Mouse (Mus musculus) stomach, embryonic 14.5 days (tissue): ENCODE measurements around the gene Elovl1. TPM values are rescaled to one million over a fixed set of nuclear protein-coding genes. Genes with fewer than 3 reads are reported as not detected.

Experiments
- ATAC-seq: fragments of 200-750 bp; cut with Nextera tagmentation; 2 replicates; pipeline ENCODE4 v1.8.0; 2017; ENCODE audit warnings: low read depth, moderate TSS enrichment; ENCODE audit not compliant: insufficient number of reproducible peaks, insufficient read depth, low FRiP score
- H3K27ac ChIP-seq: fragments of 300-500 bp; sonication (generic); 2 replicates; pipeline ENCODE4 v1.5.1; 2014; ENCODE audit warnings: mild to moderate bottlenecking, low read length, moderate library complexity, mixed read lengths
- H3K27me3 ChIP-seq: fragments of 300-500 bp; sonication (generic); 2 replicates; pipeline ENCODE4 v1.6.1; 2014; ENCODE audit warnings: low read length, control low read depth, mixed read lengths; ENCODE audit not compliant: control insufficient read depth, insufficient read depth
- H3K36me3 ChIP-seq: fragments of 300-500 bp; sonication (generic); 2 replicates; pipeline ENCODE4 v1.6.1; 2014; ENCODE audit warnings: mild to moderate bottlenecking, control low read depth, low read length, moderate library complexity, mixed read lengths; ENCODE audit not compliant: control insufficient read depth, insufficient read depth
- H3K4me1 ChIP-seq: fragments of 300-500 bp; sonication (generic); 2 replicates; pipeline ENCODE4 v1.6.1; 2014; ENCODE audit warnings: low read length, control low read depth, mixed read lengths; ENCODE audit not compliant: control insufficient read depth, insufficient read depth
- H3K4me2 ChIP-seq: fragments of 300-500 bp; sonication (generic); replicated peaks from 2 replicates; pipeline ENCODE4 v1.6.1; 2014; ENCODE audit warnings: low read depth, low read length, control low read depth
- H3K4me3 ChIP-seq: fragments of 300-500 bp; sonication (generic); 2 replicates; pipeline ENCODE4 v1.5.1; 2014; ENCODE audit warnings: low read depth, low read length, control low read depth
- H3K9ac ChIP-seq: fragments of 300-500 bp; sonication (generic); replicated peaks from 2 replicates; pipeline ENCODE4 v1.6.1; 2014; ENCODE audit warnings: low read depth, mild to moderate bottlenecking, control low read depth, low read length, moderate library complexity, mixed read lengths
- H3K9me3 ChIP-seq: fragments of 300-500 bp; sonication (generic); 2 replicates; pipeline ENCODE4 v1.6.1; 2016; ENCODE audit warnings: low read depth, low read length, control low read depth; ENCODE audit not compliant: control insufficient read depth
- WGBS: fragments of 180-500 bp; shearing (Covaris S2); extraction: QIAGEN DNeasy Blood & Tissue Kit; methylation state at CpG from one replicate; pipeline ENCODE4 v1.1.7; 2014; 5-methylcytosine and 5-hydroxymethylcytosine counted together
- polyA plus RNA-seq: library from polyadenylated mRNA; unstranded; fragments of >200 nt; fragmentation: Nextera tagmentation; extraction: Ambion mirVana; gene quantifications from 2 replicates; pipeline ENCODE4 v1.2.1, GENCODE M21; 2014

The Elovl1 gene
- polyA plus RNA-seq, 1 experiment from 2014 or later: 109 TPM

- Histone ChIP-seq H3K4me2 (no peak overlapping the region), H3K9me3 (no peaks in the 10 kb centered on the region), H3K4me3 (no peak overlapping the region), H3K9ac (no peak overlapping the region), H3K36me3 (peaks cover 58% of the 10 kb centered on the region), H3K4me1 (no peaks in the 10 kb centered on the region), H3K27ac (no peak overlapping the region), H3K27me3 (no peaks in the 10 kb centered on the region)
- 84% methylated on average over 5 of the region's 5 CpGs for WGBS
- no peak for ATAC-seq
Observed at GRCm38 (mm10) chr4:118401918-118402317, 26.0 kb upstream of the Elovl1 start.

- no peak for ATAC-seq
- Histone ChIP-seq H3K36me3 (peaks cover 51% of the 10 kb centered on the region), H3K9me3 (no peaks in the 10 kb centered on the region), H3K27ac (no peak overlapping the region), H3K27me3 (no peaks in the 10 kb centered on the region), H3K9ac (no peak overlapping the region), H3K4me3 (no peak overlapping the region), H3K4me1 (no peaks in the 10 kb centered on the region), H3K4me2 (no peak overlapping the region)
- 93% methylated on average over 12 of the region's 12 CpGs for WGBS
Observed at GRCm38 (mm10) chr4:118402701-118403100, 25.2 kb upstream of the Elovl1 start.

- Histone ChIP-seq H3K36me3 (peaks cover 34% of the 10 kb centered on the region), H3K27me3 (no peaks in the 10 kb centered on the region), H3K4me1 (peaks cover 10% of the 10 kb centered on the region), H3K9me3 (no peaks in the 10 kb centered on the region), H3K4me2 (peak within 1 kb of the TSS; percentile 80), H3K9ac (peak within 1 kb of the TSS; percentile 76), H3K27ac (peak within 1 kb of the TSS; percentile 66; the same call in 1 of the 2 replicates), H3K4me3 (peak within 1 kb of the TSS; percentile 83)
- ATAC-seq: peak; percentile 94
- WGBS: under 1% methylated on average over 53 of the region's 53 CpGs
Observed at GRCm38 (mm10) chr4:118409142-118409900, 18.6 kb upstream of the Elovl1 start, which contains the start of the genes Szt2 and Med8. Gene Szt2 (minus strand): TSS chr4:118409273. Gene Med8 (plus strand): TSS chr4:118409337.

- peaks cover 43% of the 10 kb centered on the region for H3K36me3 ChIP-seq
- no peaks in the 10 kb centered on the region for H3K9me3 ChIP-seq
- peaks cover 10% of the 10 kb centered on the region for H3K4me1 ChIP-seq
- H3K27me3 ChIP-seq: no peaks in the 10 kb centered on the region
- no peak overlapping the region for H3K27ac ChIP-seq
- no peak overlapping the region for H3K4me3 ChIP-seq
- H3K4me2 ChIP-seq: no peak overlapping the region
- 91% methylated on average over 5 of the region's 5 CpGs for WGBS
- H3K9ac ChIP-seq: no peak overlapping the region
- no peak for ATAC-seq
Observed at GRCm38 (mm10) chr4:118410871-118411270, 17.0 kb upstream of the Elovl1 start.

GRCm38 (mm10) chr4:118413553-118413952 lies 14.3 kb upstream of the Elovl1 start:
- no peak overlapping the region for H3K27ac ChIP-seq
- peaks cover 5% of the 10 kb centered on the region; the same call in 1 of the 2 replicates for H3K4me1 ChIP-seq
- H3K4me2 ChIP-seq: no peak overlapping the region
- H3K27me3 ChIP-seq: no peaks in the 10 kb centered on the region
- ATAC-seq: no peak
- WGBS: 94% methylated on average over 5 of the region's 5 CpGs
- no peak overlapping the region for H3K9ac ChIP-seq
- peaks cover 52% of the 10 kb centered on the region for H3K36me3 ChIP-seq
- H3K9me3 ChIP-seq: no peaks in the 10 kb centered on the region
- no peak overlapping the region for H3K4me3 ChIP-seq

GRCm38 (mm10) chr4:118415779-118416178 lies 12.1 kb upstream of the Elovl1 start:
- no peak overlapping the region for H3K4me3 ChIP-seq
- H3K4me2 ChIP-seq: no peak overlapping the region
- H3K9ac ChIP-seq: no peak overlapping the region
- H3K27ac ChIP-seq: no peak overlapping the region
- H3K4me1 ChIP-seq: no peaks in the 10 kb centered on the region
- 86% methylated on average over 2 of the region's 2 CpGs for WGBS
- H3K27me3 ChIP-seq: no peaks in the 10 kb centered on the region
- no peak for ATAC-seq
- H3K9me3 ChIP-seq: no peaks in the 10 kb centered on the region
- H3K36me3 ChIP-seq: peaks cover 59% of the 10 kb centered on the region

- Histone ChIP-seq H3K4me2 (no peak overlapping the region), H3K4me1 (no peaks in the 10 kb centered on the region), H3K9me3 (no peaks in the 10 kb centered on the region), H3K27me3 (no peaks in the 10 kb centered on the region), H3K4me3 (no peak overlapping the region), H3K36me3 (peaks cover 58% of the 10 kb centered on the region), H3K27ac (no peak overlapping the region), H3K9ac (no peak overlapping the region)
- no peak for ATAC-seq
- 92% methylated on average over 5 of the region's 5 CpGs for WGBS
Observed at GRCm38 (mm10) chr4:118416329-118416728, 11.6 kb upstream of the Elovl1 start.

- ATAC-seq: no peak
- no peak overlapping the region for H3K9ac ChIP-seq
- no peak overlapping the region for H3K4me3 ChIP-seq
- H3K27ac ChIP-seq: no peak overlapping the region
- H3K27me3 ChIP-seq: no peaks in the 10 kb centered on the region
- no peaks in the 10 kb centered on the region for H3K4me1 ChIP-seq
- no peaks in the 10 kb centered on the region for H3K9me3 ChIP-seq
- 86% methylated on average over 13 of the region's 13 CpGs for WGBS
- peaks cover 49% of the 10 kb centered on the region for H3K36me3 ChIP-seq
- no peak overlapping the region for H3K4me2 ChIP-seq
Observed at GRCm38 (mm10) chr4:118417112-118417797, 10.6 kb upstream of the Elovl1 start.
